Mouse (Mus musculus): ENCODE measurements at regions not wholly inside any gene's neighbourhood (a gene's known extent, or its start where the extent isn't known, plus 50 kb on each side); places are given as distances from the start of the nearest gene placed in this dataset.
"Not testable (repeated sequence)": the region's sequence is repeated elsewhere in the genome, so short reads cannot be mapped to it uniquely, and the experiment has no call there.

- no peak for DNase-seq
Measured at GRCm38 (mm10) chr4:94407503-94407902, 148.8 kb upstream of the Gm10306 start.

- DNase-seq = no peak
Measured at GRCm38 (mm10) chr4:94412661-94413060, 143.7 kb upstream of the Gm10306 start.

GRCm38 (mm10) chr4:94425525-94425924 is 130.8 kb upstream of the Gm10306 start:
- not testable (repeated sequence) for DNase-seq

- DNase-seq = no peak
Measured at GRCm38 (mm10) chr4:94427581-94427980, 128.8 kb upstream of the Gm10306 start.

GRCm38 (mm10) chr4:94432005-94432404 is 124.3 kb upstream of the Gm10306 start:
- DNase-seq = no peak

GRCm38 (mm10) chr4:94437717-94438435 is 118.5 kb upstream of the Gm10306 start:
- DNase-seq = no peak

GRCm38 (mm10) chr4:94439159-94439836 is 117.0 kb upstream of the Gm10306 start:
- peak; percentile 82 to 83 for DNase-seq

GRCm38 (mm10) chr4:94446604-94447003 is 109.7 kb upstream of the Gm10306 start:
- DNase-seq = no peak

Measured in cerebellum, postnatal 36 days (tissue).